Mouse (Mus musculus): ENCODE data around the gene Klhl6. TPM values are rescaled to one million over a fixed set of nuclear protein-coding genes. Genes with fewer than 3 reads are reported as not detected.

Gene Klhl6
- total and polyA plus RNA-seq, 2 experiments from 2014 or later = 2.4 to 2.7 TPM

DNA sequence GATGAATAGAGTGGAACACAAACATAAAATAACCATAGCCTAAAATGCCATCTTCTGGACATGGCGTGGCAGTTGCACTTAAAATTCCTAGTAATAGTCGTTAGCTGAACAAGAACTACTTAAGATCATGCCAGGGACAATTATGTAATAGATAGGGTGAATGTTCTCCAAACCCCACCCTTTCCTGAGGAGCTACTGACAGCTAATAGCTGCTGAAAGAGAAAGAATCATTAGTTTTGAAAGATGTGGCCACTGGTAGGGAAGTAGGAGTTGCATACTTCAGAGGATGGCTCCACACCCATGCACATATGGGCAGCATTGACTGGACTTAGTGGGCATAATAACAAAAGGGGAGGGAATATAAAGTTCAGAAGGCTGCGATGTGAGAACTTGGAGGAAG, 19.9 kb downstream of the Klhl6 start:
- Histone ChIP-seq H3K4me1 (ENCODE audit: insufficient read depth, low read length) (no peaks in the 10 kb centered on the region), H3K9ac (replicated peaks; ENCODE audit: low read length) (no peak overlapping the region), H3K27ac (no peak overlapping the region), H3K9me3 (ENCODE audit: low read length) (no peaks in the 10 kb centered on the region), H3K4me3 (ENCODE audit: low read length) (no peak overlapping the region), H3K27me3 (ENCODE audit: insufficient read depth, low read length) (no peaks in the 10 kb centered on the region), H3K4me2 (ENCODE audit: low read depth, low read length) (no peak overlapping the region), H3K36me3 (ENCODE audit: insufficient read depth, low read length) (no peaks in the 10 kb centered on the region)
- ATAC-seq (no peak), DNase-seq (ENCODE audit: low spot score) (no peak)
- no peak for TF ChIP-seq CTCF (IDR thresholded peaks at IDR 0.05; ENCODE audit: low read depth)
- 84% methylated on average over 3 of the region's 3 CpGs for WGBS

DNA sequence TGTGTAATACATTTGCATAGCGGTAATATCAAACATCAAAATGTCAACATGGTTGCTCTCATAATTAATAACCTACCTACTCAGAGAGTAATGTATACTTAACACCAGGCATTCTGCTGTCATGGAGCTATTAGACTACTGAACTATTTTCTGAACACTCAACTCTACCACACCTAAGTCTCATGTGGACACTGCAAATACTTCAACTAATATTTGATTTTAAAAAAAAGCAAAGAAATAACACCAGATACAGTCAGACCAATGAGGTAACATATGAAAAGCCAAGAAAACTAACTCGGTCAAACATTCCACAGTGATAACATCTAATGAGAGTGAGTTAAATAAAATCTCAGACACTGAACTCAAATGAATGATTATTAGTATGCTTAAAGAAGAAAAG, 21.8 kb downstream of the Klhl6 start:
- H3K27me3 ChIP-seq (ENCODE audit: insufficient read depth, low read length) = no peaks in the 10 kb centered on the region
- H3K4me3 ChIP-seq (ENCODE audit: low read length) = no peak overlapping the region
- H3K9ac ChIP-seq (replicated peaks; ENCODE audit: low read length) = no peak overlapping the region
- no peak overlapping the region for H3K27ac ChIP-seq
- no peak for TF ChIP-seq CTCF (IDR thresholded peaks at IDR 0.05; ENCODE audit: low read depth)
- ATAC-seq (no peak), DNase-seq (ENCODE audit: low spot score) (no peak)
- H3K36me3 ChIP-seq (ENCODE audit: insufficient read depth, low read length) = no peaks in the 10 kb centered on the region
- no peak overlapping the region for H3K4me2 ChIP-seq (ENCODE audit: low read depth, low read length)
- no peaks in the 10 kb centered on the region for H3K9me3 ChIP-seq (ENCODE audit: low read length)
- no peaks in the 10 kb centered on the region for H3K4me1 ChIP-seq (ENCODE audit: insufficient read depth, low read length)
- 93% methylated on average over 2 of the region's 2 CpGs for WGBS

DNA sequence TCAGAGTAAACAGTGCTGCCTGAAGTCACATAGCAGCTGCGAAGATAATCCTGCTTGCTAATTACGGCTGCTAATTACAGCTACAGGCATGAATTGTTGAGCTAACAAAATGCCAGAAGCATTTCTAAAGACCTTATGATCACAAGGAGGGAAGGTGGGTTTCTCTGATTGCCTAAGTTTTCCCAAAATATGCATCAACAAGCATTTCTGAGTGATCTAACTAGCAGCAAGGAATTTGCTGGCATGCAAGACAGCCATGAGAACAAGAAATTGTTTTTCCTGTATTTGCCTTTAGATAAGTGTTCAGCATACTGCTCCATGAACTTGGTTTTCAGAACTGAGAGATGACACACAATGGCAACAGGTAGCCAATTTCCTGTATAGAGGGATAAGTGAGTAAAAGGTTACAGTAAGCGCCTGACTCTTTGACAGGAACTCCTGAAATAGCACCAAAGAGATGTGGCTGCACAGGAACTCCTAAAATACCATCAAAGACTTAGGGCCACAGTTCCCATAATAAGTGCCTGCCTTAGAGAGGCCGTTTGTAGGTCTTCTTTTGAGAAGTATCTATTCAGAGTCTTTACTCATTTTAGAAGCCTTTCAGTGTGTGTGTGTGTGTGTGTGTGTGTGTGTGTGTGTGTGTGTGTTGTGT, 22.3 kb downstream of the Klhl6 start:
- no peak overlapping the region for H3K27ac ChIP-seq
- H3K36me3 ChIP-seq (ENCODE audit: insufficient read depth, low read length) = no peaks in the 10 kb centered on the region
- H3K4me1 ChIP-seq (ENCODE audit: insufficient read depth, low read length) = no peaks in the 10 kb centered on the region
- no peak overlapping the region for H3K9ac ChIP-seq (replicated peaks; ENCODE audit: low read length)
- no peak overlapping the region for H3K4me3 ChIP-seq (ENCODE audit: low read length)
- 74% methylated on average over 4 of the region's 4 CpGs for WGBS
- H3K4me2 ChIP-seq (ENCODE audit: low read depth, low read length) = no peak overlapping the region
- no peak for TF ChIP-seq CTCF (IDR thresholded peaks at IDR 0.05; ENCODE audit: low read depth)
- H3K9me3 ChIP-seq (ENCODE audit: low read length) = no peaks in the 10 kb centered on the region
- DNase-seq (ENCODE audit: low spot score) (no peak), ATAC-seq (no peak)
- no peaks in the 10 kb centered on the region for H3K27me3 ChIP-seq (ENCODE audit: insufficient read depth, low read length)

DNA sequence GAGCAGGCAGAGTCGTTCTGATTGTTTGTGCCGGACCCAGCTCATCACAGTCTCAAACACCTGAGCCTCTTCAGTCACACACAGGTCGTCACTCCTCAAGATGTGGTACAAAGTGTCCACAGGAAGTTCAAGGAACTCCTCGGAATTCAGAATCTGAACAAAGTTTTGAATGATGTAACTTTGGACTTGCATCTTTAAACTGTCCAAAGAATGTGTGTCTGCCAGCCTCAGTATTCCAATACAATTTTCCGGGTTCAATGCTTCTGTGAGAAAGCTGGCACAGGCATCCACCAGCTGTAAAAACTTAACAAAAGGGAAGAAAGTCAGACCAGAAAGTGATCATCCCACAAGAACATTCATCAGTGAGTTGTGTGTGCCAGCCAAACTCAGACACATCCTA, 25.8 kb downstream of the Klhl6 start:
- H3K4me3 ChIP-seq (ENCODE audit: low read length) = no peak overlapping the region
- H3K27ac ChIP-seq = no peak overlapping the region
- no peaks in the 10 kb centered on the region for H3K27me3 ChIP-seq (ENCODE audit: insufficient read depth, low read length)
- DNase-seq (ENCODE audit: low spot score) (no peak), ATAC-seq (no peak)
- no peaks in the 10 kb centered on the region for H3K9me3 ChIP-seq (ENCODE audit: low read length)
- 83% methylated on average over 5 of the region's 5 CpGs for WGBS
- H3K4me1 ChIP-seq (ENCODE audit: insufficient read depth, low read length) = no peaks in the 10 kb centered on the region
- H3K4me2 ChIP-seq (ENCODE audit: low read depth, low read length) = no peak overlapping the region
- no peaks in the 10 kb centered on the region for H3K36me3 ChIP-seq (ENCODE audit: insufficient read depth, low read length)
- H3K9ac ChIP-seq (replicated peaks; ENCODE audit: low read length) = no peak overlapping the region
- TF ChIP-seq CTCF (IDR thresholded peaks at IDR 0.05; ENCODE audit: low read depth) = no peak

DNA sequence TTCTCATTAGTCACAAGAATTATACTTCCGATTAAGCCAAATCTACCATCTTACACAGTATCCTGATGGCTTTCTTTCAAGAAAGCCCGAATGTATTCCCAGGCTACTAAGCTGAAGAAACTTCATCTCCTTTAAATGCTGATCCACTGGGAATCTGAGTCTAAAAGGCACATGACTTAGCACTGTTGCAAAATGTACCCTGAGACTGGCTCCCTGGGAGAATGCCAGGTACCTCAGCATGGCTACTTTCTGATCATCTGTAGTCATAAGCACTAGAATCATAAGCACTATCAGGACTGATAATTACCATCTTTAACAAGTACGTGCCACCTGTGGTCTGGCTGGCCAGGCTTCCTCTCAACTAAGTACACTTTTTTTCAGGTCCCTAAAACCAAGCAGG, 35.5 kb downstream of the Klhl6 start:
- DNase-seq (ENCODE audit: low spot score) (no peak), ATAC-seq (no peak)
- no peak overlapping the region for H3K4me3 ChIP-seq (ENCODE audit: low read length)
- no peak overlapping the region for H3K27ac ChIP-seq
- WGBS = 90% methylated on average over 3 of the region's 3 CpGs
- no peak overlapping the region for H3K9ac ChIP-seq (replicated peaks; ENCODE audit: low read length)
- H3K4me1 ChIP-seq (ENCODE audit: insufficient read depth, low read length) = no peaks in the 10 kb centered on the region
- H3K4me2 ChIP-seq (ENCODE audit: low read depth, low read length) = no peak overlapping the region
- H3K27me3 ChIP-seq (ENCODE audit: insufficient read depth, low read length) = no peaks in the 10 kb centered on the region
- no peaks in the 10 kb centered on the region for H3K9me3 ChIP-seq (ENCODE audit: low read length)
- H3K36me3 ChIP-seq (ENCODE audit: insufficient read depth, low read length) = no peaks in the 10 kb centered on the region
- TF ChIP-seq CTCF (IDR thresholded peaks at IDR 0.05; ENCODE audit: low read depth) = no peak

DNA sequence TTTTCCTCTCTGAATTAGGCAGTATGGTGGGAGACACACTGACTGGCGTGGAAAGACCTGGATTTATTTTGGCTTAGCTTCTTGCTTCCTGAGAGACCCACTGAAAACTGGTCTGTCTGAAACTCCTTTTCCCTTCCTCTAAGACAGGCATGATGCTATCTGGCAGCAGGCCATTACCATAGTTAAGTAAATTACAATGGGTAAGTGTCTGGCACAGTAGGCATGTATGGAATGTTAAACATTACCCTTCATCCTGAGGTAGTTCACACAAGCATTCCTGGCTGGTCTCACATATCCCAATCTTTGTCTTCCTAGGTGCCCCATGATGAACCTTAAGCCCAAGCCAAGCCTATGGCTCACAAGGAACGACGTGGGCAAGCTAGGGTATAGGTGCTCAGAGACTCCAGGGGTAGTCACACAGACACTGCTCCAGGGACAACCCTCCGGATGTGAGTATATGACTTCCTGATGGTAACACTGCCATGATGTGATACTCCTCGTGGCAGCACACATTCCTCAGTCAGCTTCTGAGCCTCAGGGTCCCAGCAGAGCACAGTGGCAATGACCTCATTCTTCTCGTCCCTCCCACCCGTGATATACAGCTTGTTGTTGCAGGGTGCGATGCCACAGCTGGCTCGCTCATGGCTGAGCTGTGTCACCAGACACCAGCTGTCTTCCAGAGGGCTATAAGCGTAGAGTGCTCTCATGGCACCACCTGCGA, 36.1 kb downstream of the Klhl6 start:
- ATAC-seq (no peak), DNase-seq (ENCODE audit: low spot score) (no peak)
- no peaks in the 10 kb centered on the region for H3K36me3 ChIP-seq (ENCODE audit: insufficient read depth, low read length)
- TF ChIP-seq CTCF (IDR thresholded peaks at IDR 0.05; ENCODE audit: low read depth) = no peak
- no peak overlapping the region for H3K9ac ChIP-seq (replicated peaks; ENCODE audit: low read length)
- no peak overlapping the region for H3K27ac ChIP-seq
- H3K4me1 ChIP-seq (ENCODE audit: insufficient read depth, low read length) = no peaks in the 10 kb centered on the region
- H3K4me3 ChIP-seq (ENCODE audit: low read length) = no peak overlapping the region
- WGBS = 80% methylated on average over 11 of the region's 11 CpGs
- no peaks in the 10 kb centered on the region for H3K27me3 ChIP-seq (ENCODE audit: insufficient read depth, low read length)
- no peaks in the 10 kb centered on the region for H3K9me3 ChIP-seq (ENCODE audit: low read length)
- H3K4me2 ChIP-seq (ENCODE audit: low read depth, low read length) = no peak overlapping the region

DNA sequence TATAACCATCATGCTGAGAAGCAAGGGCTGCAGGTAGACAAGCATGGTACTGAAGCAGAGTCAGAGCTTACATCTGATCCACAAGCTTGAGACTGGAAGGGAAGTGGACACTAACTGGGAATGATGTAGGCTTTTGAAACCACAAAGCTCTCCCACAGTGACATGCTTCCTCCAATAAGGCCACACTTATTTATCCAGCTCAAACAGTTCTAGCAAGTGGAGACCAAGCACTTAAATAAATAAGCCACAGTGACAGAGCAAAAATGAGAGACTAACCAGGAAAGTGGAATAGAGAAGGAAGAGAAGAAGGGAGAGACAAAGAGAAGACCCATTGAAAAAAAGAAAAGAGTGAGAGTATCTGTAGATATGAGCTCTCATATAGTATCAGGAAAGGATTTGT, 62.0 kb downstream of the Klhl6 start:
- H3K4me2 ChIP-seq (ENCODE audit: low read depth, low read length) = no peak overlapping the region

More for the DNA sequence above, 62.0 kb downstream of the Klhl6 start:
- no peak for DNase-seq (ENCODE audit: low spot score)
- no peaks in the 10 kb centered on the region for H3K4me1 ChIP-seq (ENCODE audit: insufficient read depth, low read length)
- no peaks in the 10 kb centered on the region for H3K9me3 ChIP-seq (ENCODE audit: low read length)
- H3K27me3 ChIP-seq (ENCODE audit: insufficient read depth, low read length) = no peaks in the 10 kb centered on the region
- H3K27ac ChIP-seq = no peak overlapping the region
- no peak for ATAC-seq
- no peak overlapping the region for H3K9ac ChIP-seq (replicated peaks; ENCODE audit: low read length)
- TF ChIP-seq CTCF (IDR thresholded peaks at IDR 0.05; ENCODE audit: low read depth) = no peak
- H3K4me3 ChIP-seq (ENCODE audit: low read length) = no peak overlapping the region
- H3K36me3 ChIP-seq (ENCODE audit: insufficient read depth, low read length) = no peaks in the 10 kb centered on the region
